In the genomic region with DNA sequence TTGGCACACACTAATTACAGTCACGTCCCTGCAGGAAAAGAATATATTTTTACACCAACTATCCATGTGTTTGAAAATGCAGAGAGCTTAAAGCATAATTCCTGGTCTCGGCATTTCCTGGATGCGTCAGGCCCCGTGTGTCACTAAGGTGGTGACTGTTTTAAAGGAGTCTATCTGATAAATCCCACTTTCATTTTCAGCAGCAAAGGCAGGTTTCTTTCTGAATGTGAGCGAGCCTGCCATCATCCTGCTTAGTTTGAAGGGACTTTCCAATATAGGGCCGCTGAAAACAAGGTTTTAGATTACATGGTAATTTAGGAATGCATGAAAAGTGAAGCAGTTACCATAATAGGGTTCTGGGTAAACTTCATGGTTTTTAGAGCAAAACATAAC, we compare ENCODE assay signal across 8 mouse cellular contexts.
DNase-seq lines count a peak whose midpoint lies in the region; ATAC-seq lines count a peak whose summit lies in the region.

No protein-coding gene starts in this region.

- 22% methylated on average over 6 of the region's 6 CpGs for WGBS in hindbrain, embryonic 12.5 days
- 8% methylated on average over 6 of the region's 6 CpGs for WGBS in midbrain, embryonic 16.5 days

- ATAC-seq in hindbrain, embryonic 12.5 days (ENCODE audit: low FRiP score): no peak
- ATAC-seq in midbrain, embryonic 16.5 days: no peak
- ATAC-seq in granulocyte monocyte progenitor cell, adult 5-6 weeks (replicated peaks; ENCODE audit: poor library complexity, severe bottlenecking): no peak

- H3K36me3 ChIP-seq in hindbrain, embryonic 12.5 days: no peaks in the 10 kb centered on the region
- no peaks in the 10 kb centered on the region for H3K36me3 ChIP-seq in midbrain, embryonic 16.5 days (ENCODE audit: control insufficient read depth, insufficient read depth, low read length)

- H3K9ac ChIP-seq in hindbrain, embryonic 12.5 days: no peak overlapping the region
- no peak overlapping the region; the same call in 1 of the 2 replicates for H3K9ac ChIP-seq in midbrain, embryonic 16.5 days (ENCODE audit: low read depth, low read length)

- H3K4me1 ChIP-seq in hindbrain, embryonic 12.5 days: peaks cover 16% of the 10 kb centered on the region
- H3K4me1 ChIP-seq in midbrain, embryonic 16.5 days (ENCODE audit: control insufficient read depth, insufficient read depth, low read length): peaks cover 9% of the 10 kb centered on the region; the same call in 1 of the 2 replicates

- H3K27ac ChIP-seq in hindbrain, embryonic 12.5 days: peak overlapping the region; percentile 57
- 0 out of 2 replicates have a peak overlapping the region, but pooled peaks have one; percentile 26 for H3K27ac ChIP-seq in midbrain, embryonic 16.5 days (ENCODE audit: low read length)

- DNase-seq in kidney, adult 9 months: peak; percentile 42
- DNase-seq in kidney, postnatal 36 days: no peak
- DNase-seq in brain, adult 2 months (ENCODE audit: low read depth, low spot score): peak; percentile 13
- DNase-seq in testis, postnatal 10 days (ENCODE audit: low spot score): no peak
- DNase-seq in thymus, postnatal 4 days: no peak

- no peaks in the 10 kb centered on the region for H3K27me3 ChIP-seq in hindbrain, embryonic 12.5 days
- H3K27me3 ChIP-seq in midbrain, embryonic 16.5 days (ENCODE audit: control insufficient read depth, insufficient read depth, low read depth, low read length): no peaks in the 10 kb centered on the region

- no peaks in the 10 kb centered on the region for H3K9me3 ChIP-seq in hindbrain, embryonic 12.5 days (replicated peaks)
- no peaks in the 10 kb centered on the region for H3K9me3 ChIP-seq in midbrain, embryonic 16.5 days (replicated peaks; ENCODE audit: control insufficient read depth, low read length, poor library complexity, severe bottlenecking)

- peak overlapping the region; percentile 27 for H3K4me2 ChIP-seq in hindbrain, embryonic 12.5 days (replicated peaks)
- H3K4me2 ChIP-seq in midbrain, embryonic 16.5 days (ENCODE audit: low read length): peak overlapping the region; percentile 27

- no peak overlapping the region for H3K4me3 ChIP-seq in hindbrain, embryonic 12.5 days
- H3K4me3 ChIP-seq in midbrain, embryonic 16.5 days (ENCODE audit: low read depth, low read length): no peak overlapping the region

Comparison
In these comparisons a context has a peak if more than half of its experiments do, and no peak if none do; other contexts are left out.
1. DNase-seq: peak in kidney, adult 9 months (single experiment) and brain, adult 2 months (single experiment); none in kidney, postnatal 36 days (0 of 2), testis, postnatal 10 days (single experiment) and thymus, postnatal 4 days (single experiment).